Mouse (Mus musculus): Measurements from ENCODE around the gene Gpr143.
"Not testable (repeated sequence)": the region's sequence is repeated elsewhere in the genome, so short reads cannot be mapped to it uniquely, and the experiment has no call there.

Gene Gpr143

GRCm38 (mm10) chrX:152781720-152782403, at the start of gene Gpr143:
TSS of gene Gpr143 (plus strand) at chrX:152781921.
- ATAC-seq (ENCODE audit: low TSS enrichment): peak; percentile 20; the same call in 1 of the 2 replicates

GRCm38 (mm10) chrX:152735283-152735682, 46.4 kb upstream of the Gpr143 start:
- no peak for ATAC-seq (ENCODE audit: low TSS enrichment)

- ATAC-seq (ENCODE audit: low TSS enrichment): no peak
These were observed 43.5 kb upstream of the Gpr143 start for GRCm38 (mm10) chrX:152738191-152738590.

- ATAC-seq (ENCODE audit: low TSS enrichment): no peak
These were observed 42.9 kb upstream of the Gpr143 start for GRCm38 (mm10) chrX:152738759-152739368.

- no peak for ATAC-seq (ENCODE audit: low TSS enrichment)
These were observed 38.1 kb upstream of the Gpr143 start for GRCm38 (mm10) chrX:152743642-152744041.

- no peak for ATAC-seq (ENCODE audit: low TSS enrichment)
These were observed 35.8 kb upstream of the Gpr143 start for GRCm38 (mm10) chrX:152745925-152746324.

DNA sequence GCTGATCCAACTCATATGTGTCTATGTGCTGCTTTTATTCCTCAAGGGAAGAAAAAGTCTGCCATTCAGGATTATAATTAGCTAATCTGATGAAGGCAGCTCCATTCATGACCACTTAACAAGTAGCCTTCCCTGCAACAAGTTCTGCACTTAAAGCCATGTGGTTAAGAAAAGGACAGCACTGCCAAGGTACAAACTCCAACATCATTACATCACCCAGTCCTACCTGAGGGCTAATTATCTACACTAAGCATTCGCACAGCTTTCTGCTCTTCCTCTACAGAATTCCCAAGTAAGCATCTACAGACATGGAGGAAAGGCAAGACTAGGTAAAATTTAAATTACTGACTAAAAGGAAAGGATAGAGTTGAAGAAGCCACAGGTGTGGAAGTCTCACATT, 25.9 kb upstream of the Gpr143 start:
- ATAC-seq (ENCODE audit: low TSS enrichment): no peak

DNA sequence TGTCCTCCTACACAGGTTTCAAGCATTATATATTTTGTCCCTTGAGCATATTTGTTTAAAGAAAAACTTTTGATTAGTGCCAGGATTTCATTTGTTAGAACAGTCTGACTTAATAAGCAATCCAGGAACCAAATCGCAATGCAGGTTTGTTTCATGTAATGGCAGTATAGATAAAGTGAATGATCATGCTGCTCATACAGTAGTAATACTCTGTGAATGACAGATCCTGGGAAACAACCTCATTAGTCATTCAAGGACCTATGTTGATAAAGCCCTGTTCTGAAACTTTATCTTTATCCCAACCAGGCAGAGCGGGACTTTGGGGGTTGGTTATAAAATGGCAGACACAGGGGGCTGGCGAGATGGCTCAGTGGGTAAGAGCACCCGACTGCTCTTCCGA, 25.4 kb upstream of the Gpr143 start:
- ATAC-seq (ENCODE audit: low TSS enrichment): no peak

- no peak for ATAC-seq (ENCODE audit: low TSS enrichment)
These were observed 19.3 kb upstream of the Gpr143 start for GRCm38 (mm10) chrX:152762437-152762836.

DNA sequence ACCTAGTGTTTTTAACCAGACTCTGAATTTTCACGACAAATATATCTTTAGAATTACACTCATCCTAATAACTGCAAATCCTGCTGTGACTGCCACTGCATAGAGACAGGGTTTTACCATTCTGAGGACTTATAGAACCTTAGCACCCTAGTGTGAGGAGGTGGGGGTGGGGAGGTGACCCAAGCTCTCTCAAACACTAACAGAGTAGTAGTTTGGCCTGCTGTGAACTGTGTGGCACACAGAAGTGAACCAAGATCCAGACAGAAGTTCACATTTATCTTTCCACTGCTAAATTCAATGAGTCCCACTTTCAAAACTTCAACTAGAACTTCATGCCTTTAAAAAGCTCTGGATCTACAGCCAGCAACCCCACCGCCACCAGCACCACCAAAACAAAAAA, 18.9 kb upstream of the Gpr143 start:
- ATAC-seq (ENCODE audit: low TSS enrichment): no peak

DNA sequence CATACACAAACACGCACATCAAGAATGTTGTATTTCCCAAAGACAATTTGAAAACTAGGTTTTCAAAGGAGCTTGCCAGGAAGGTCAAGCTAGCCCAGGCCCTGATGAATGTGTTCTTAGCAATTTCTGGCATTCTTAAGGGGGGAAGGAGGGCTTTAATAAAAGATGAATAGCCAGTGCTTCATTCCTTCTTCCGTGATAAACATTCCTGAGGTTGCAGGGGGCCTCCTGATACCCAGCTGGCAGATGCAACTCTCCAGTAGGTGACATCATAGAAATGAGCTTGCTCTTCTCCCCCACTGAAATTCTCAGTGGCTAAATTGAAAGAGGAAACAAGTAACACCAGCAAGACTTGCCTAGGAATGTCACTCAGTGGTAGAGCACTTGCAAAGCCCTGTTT, 17.6 kb upstream of the Gpr143 start:
- no peak for ATAC-seq (ENCODE audit: low TSS enrichment)

- peak; percentile 23; the same call in 1 of the 2 replicates for ATAC-seq (ENCODE audit: low TSS enrichment)
These were observed 12.7 kb upstream of the Gpr143 start, which contains the start of gene Shroom2 for GRCm38 (mm10) chrX:152768891-152769599. TSS of gene Shroom2 (minus strand) at chrX:152769465.

GRCm38 (mm10) chrX:152769600-152770157, 12.0 kb upstream of the Gpr143 start:
- ATAC-seq (ENCODE audit: low TSS enrichment): peak; percentile 47

- ATAC-seq (ENCODE audit: low TSS enrichment): no peak
These were observed 6.4 kb downstream of the Gpr143 start for GRCm38 (mm10) chrX:152788129-152788528.

GRCm38 (mm10) chrX:152788611-152789010, 6.9 kb downstream of the Gpr143 start:
- ATAC-seq (ENCODE audit: low TSS enrichment): no peak

- ATAC-seq (ENCODE audit: low TSS enrichment): no peak
These were observed 23.6 kb downstream of the Gpr143 start for GRCm38 (mm10) chrX:152805317-152805716.

DNA sequence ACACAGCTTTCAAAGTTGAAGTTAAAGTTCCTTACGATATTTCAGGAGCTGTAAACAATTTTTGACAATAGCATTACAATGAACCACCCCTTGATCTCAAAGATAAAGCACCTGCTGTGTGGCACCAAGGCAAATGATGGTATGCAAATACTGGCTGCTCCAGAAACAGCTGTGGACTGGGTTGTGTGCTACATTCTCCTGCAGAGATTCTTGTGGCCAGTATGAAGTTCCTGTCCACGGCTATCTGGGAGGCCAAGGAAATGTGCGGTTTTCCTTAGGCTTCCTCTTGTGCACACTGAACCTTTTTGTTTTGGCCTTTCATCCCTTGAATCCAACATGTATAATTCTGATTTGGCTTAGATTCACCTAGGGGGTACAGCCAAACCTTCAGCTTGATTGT, 31.6 kb downstream of the Gpr143 start:
- no peak for ATAC-seq (ENCODE audit: low TSS enrichment)

DNA sequence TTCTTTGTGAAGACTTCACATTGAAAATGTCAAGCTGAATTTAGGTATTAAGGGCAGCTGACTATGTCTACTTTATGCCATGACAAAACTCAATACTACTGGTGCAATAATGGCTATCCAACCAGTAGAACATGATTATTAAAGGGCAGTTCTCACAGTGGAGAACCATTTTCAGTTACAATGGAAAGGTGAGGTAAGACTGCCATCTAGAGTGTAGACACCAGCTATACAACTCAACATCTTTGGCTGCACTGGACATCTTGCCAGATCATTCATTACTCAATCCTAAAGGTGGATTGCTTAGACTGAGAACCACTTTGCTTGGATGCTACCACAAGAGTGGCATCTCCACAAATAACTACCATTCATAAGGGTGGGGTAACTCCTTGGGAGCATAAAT, 37.3 kb downstream of the Gpr143 start:
- ATAC-seq (ENCODE audit: low TSS enrichment): 0 out of 2 replicates have a peak, but pooled peaks have one; percentile 62

GRCm38 (mm10) chrX:152831003-152831550, 49.4 kb downstream of the Gpr143 start:
- ATAC-seq (ENCODE audit: low TSS enrichment): not testable (repeated sequence)

DNA sequence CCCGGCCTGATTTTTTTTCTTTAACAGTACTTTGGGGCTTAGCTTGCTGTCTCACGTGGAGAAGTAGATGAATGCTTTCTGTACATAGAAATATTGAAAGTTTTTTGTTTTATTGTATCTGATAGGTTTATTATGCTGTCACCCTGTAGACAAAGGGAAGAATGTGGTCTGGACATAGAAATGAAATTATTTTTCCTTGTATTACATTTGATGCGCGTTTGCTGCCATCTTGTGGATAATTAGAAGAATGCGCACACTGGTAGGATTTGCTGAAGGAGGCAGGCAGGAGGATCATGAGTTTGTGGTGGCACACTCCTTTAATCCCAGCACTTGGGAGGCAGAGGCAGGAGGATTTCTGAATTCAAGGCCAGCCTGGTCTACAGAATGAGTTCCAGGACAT, 53.2 kb downstream of the Gpr143 start:
- ATAC-seq (ENCODE audit: low TSS enrichment): not testable (repeated sequence)

DNA sequence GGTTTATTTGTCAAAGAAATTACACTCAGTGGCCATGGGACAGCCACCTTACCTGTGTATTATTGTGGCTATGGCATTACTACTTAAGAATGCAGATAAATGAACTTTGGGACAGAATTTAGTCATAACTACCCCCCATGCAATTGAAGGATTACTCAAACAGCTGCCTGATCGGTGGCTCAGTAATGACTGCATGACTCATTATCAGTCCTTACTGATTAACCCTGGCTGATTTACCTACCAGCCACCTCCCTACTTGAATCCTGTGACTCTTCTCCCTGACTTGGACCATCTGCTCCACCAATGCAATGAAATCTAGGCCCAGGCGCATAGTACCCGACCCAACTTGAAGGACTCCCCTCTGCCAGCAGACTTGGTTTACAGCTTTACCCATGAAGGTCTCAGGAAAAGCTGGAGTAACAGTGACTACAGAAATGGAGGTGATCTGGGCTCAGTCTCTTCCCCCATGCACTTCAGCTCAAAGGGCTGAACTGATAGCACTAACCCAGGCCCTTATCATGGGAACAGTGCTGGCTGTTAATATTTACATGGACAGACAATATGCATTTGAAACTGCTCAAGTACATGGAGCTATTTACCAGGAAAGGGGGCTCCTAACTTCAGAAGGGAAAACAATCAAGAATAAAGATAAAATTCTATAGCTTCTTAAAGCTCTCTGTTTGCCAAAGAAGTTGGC, 73.5 kb downstream of the Gpr143 start:
- ATAC-seq (ENCODE audit: low TSS enrichment): no peak

Data from frontal cortex, adult (tissue).